Mouse (Mus musculus): ENCODE data around the gene Gm20604. TPM values are rescaled to one million over a fixed set of nuclear protein-coding genes. Genes with fewer than 3 reads are reported as not detected.

Gene Gm20604
- total RNA-seq, 4 experiments from 2014 or later = 6.1 to 8.9 (median 7.5) TPM

DNA sequence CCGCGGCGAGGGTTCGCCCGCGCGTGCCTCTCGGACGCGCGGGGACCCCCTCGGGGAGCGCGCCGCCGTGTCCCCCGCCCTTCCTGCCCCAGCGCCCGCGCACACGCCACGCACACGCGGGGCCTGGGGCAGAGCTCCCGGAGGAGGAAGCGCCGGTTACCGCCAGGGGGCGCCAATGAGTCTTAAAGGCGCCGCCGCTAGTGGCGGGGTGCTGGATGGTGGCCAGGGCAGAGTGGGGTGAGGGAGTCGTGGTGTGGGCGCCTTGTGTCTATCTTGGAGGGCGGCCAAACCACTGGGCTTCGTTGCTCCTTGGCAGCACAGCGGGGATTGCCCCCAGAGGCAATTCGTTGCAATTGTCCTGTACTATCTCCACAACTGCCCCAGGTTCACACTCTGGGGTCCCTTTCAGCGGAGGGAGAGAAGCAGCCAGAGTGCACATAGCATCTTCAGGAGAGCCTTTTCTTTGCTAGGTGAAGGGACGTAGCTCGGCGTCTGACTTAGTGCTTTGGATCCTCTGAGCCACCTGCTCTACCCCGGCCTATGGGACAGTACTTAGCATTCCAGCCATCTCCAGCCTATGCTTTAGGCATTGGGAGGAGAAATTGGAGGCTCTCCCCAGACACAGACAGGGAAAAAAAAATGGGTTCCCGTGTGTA lies 53.1 kb downstream of the Gm20604 start:
- peak; percentile 74 for DNase-seq

DNA sequence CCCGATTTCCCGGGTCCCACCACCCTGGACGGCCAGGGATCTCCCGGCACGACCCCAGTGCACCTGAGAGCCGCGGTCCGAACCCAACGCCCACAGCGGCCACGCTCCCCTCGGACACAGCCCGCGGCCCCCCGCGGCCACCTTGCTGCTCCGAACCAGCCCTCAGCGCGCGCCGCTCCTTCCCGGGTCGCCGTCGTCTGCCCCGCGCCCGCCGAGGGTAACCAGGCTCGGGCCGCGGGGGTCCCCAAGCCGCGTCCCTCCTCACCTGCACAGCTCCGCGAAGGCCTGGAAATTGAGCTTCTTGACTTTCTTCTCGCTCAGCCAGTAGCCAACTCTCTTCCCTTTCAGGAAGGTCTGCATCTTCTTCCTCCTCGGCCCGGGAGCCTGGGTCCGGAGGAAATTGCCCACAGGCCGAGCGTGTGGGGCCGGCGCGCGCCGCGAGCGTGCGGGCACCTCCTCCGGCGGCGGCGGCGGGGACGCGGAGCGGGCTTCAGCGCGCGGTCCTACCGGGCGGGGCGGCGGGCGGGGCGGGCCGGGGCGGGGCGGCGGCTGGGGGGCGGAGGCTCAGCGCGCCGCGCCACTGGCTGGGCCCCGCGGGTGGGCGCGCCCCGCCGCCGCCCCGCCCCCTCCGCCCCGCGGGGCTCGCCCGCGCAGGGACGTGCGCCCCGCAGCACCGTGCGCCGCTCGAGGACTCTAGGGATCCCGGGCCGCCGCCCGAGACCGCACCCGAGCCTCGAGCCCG lies 53.8 kb downstream of the Gm20604 start, which contains the start of gene Itpk1:
Itpk1 (minus strand) TSS at position 474 of the 742 bp plus-strand sequence.
- DNase-seq = no peak

DNA sequence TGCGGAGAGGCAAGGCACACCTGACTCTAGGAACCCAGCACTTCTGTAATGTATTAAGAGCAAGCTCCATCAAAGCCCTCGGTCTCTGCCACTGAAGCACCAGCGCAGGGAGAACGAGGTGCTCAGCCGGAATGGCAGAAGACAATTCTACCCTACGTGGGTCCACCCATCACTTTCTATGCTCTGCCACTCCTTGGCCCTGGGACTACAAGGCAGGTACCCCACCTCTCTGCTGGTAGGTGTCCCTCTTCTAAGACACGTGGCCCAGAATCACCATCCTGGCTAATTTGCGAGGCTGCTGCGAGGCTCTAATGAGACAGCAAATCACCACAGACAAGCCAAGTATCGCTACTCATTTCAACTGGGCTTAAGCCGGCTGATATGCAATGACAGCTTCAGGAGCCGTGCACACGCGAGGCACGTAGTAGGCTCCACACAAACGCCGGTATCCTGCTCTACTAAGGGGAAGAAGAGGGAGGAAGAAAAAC lies 54.5 kb downstream of the Gm20604 start:
- no peak for DNase-seq

DNA sequence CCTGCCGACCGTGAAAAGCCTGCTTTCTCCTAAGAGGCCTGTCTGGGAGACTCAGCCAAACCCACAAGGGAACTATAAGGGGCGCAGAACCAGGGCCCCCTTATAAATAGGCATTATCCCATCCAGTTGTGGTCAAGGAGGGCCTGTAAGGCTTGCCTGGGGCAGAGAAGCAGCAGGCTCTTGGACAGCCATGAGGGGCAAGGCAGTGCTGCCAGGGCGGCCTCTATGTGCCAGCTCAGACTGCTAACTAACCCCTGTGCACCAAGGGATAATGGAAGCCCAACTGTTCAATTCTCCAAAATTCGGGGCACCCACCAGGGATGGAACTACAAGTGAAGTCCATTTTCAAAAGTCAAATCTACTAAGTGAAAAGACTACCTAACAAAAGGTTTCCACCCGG lies 55.0 kb downstream of the Gm20604 start:
- DNase-seq = no peak

GRCm38 (mm10) chr12:102703111-102703412 lies 55.4 kb downstream of the Gm20604 start:
- DNase-seq = no peak

- DNase-seq = no peak
Measured at GRCm38 (mm10) chr12:102702356-102703110, 55.9 kb downstream of the Gm20604 start.

DNA sequence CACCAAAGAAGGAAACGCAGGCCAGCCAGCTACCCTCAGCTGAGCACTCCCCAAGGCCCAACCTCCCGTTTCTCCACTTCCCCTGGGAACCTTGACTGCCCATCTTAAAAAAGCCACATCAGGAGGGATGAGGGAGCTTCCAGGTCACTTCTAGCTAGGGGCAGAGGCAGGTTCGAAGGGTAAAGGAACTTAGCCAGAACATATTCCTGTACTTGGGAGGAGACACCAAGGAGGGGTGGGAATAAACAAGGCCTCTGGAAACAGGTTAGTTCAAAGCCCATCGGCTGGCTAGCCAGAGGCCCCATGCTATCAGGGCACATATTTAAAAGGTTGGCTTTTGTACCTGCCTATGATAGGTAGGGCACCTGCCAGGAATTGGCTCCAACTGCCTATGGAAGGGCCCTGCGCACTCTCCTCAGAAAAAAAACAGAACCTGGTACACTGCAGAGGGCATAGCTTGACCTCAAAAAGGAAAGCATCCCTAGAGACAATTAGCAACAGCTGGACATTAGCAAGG lies 56.7 kb downstream of the Gm20604 start:
- DNase-seq = no peak

DNA sequence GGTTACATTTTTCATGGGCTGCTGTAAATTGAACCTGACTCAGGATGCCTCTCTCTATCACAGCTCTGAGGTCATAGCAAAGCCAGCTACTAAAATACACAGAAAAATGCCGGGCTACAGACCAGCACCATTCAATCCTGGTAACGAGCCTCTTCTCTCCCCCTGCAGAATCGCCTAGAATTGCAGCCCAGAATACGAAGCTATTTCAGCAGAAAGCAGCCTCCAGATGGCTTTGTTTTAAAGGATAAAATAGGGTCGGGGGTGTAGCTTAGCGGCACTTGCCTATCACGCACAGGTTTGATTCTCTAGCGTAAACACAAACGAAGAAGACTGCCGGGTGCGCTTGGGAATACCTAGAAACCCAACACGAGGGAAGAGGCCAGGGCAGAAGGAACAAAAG lies 58.0 kb downstream of the Gm20604 start:
- DNase-seq = no peak

GRCm38 (mm10) chr12:102699156-102699555 lies 59.3 kb downstream of the Gm20604 start:
- DNase-seq = no peak

- DNase-seq = no peak
Measured at GRCm38 (mm10) chr12:102698089-102698684, 60.3 kb downstream of the Gm20604 start.

DNA sequence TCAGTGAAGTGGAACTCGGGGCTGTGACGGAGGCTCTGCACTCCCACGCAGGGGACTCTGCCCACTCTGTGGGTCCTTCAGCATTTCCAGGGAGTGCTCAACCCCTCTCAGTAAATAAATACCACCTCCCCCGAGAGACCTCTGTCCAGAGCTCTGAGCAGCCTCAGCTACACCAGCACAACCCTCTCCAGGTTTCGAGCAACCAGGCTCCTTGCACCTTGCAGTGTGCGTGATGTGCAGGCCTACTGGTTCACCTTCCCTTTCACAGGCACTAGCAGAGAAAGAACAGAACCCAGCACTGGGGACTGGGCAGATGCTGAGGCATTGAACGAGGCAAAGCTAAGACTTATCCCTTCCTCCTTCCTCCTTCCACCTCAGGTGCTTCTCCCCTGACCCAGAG lies 61.1 kb downstream of the Gm20604 start:
- DNase-seq = no peak

DNA sequence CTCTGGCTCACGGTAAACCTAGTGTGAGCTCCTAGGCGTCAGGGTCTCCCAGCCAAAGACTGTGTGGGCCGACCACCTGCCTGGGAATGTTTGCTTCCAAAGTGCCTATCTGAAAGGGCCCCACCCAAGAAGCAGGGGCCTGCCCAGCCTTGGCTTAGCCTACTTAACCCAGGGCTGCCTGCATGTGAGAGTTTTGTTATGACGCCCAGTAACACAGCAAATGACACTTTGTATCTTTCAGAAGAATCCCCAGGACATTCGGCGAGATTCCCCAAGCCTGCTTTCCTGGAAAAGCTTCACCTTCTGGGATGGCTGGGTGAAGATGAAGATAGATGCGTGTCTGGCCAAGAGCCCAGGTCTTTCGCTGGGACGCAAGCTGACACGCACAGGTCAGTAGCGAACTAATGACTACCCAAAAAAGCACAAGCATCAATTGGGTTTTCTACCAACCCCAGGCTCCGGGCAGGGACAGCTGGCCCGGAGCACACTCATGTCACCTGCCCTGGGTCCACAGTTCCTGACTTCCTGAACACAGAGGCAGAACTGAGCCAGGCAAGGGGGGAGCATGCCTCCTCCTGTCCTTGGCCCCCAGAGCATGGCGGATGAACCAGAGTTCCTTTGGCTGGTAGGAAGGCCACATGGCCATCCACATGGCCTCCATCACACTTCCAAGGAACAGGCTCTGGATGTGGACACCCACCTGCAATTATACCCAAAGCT lies 61.7 kb downstream of the Gm20604 start:
- no peak for DNase-seq

GRCm38 (mm10) chr12:102695369-102696239 lies 62.9 kb downstream of the Gm20604 start:
- DNase-seq = no peak

DNA sequence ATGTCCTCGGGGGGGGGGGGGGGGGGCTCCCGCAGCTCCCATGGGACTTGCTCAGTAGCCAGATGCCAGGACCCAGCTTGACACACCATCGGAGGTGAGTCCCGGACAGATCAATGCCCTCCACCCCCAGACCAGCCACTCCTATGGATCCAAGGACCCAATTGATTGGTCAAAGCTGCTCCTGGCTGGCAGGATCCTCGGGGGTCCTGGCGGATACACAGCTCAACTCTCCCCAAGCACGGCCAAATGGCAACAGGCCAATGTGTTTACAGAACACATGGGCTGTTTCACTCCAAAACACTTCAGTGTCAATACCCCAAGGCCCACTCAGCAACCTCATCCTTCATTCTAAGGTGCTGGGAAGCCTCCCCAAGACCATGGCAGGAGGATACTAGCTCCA lies 66.7 kb downstream of the Gm20604 start:
- no peak for DNase-seq

Other genes starting within 250 kb of the Gm20604 start
- 1,000 to 10,000 TPM; 2,246 to 2,701 (median 2,550) TPM for gene Chga, start 203.7 kb downstream of the Gm20604 start, total RNA-seq (2022)
- 100 to 1,000 TPM in 2 of 4 experiments, 10 to 100 TPM in 2; 49.2 to 139 (median 86.7) TPM for gene Itpk1, start 53.7 kb downstream of the Gm20604 start, total RNA-seq (2022)
- 10 to 100 TPM in 3 of 4 experiments, 1 to 10 TPM in 1; 8.2 to 13.6 (median 11.5) TPM for gene Moap1, start 15.0 kb downstream of the Gm20604 start, total RNA-seq (2022)
- 1 to 10 TPM; 7.2 to 8.8 (median 7.7) TPM for gene Tmem251, start 14.9 kb downstream of the Gm20604 start, total RNA-seq (2022)
- gene Gm28051, start 907 bp downstream of the Gm20604 start, total RNA-seq (2022) = not detected
- gene Gon7, start 869 bp downstream of the Gm20604 start, total RNA-seq (2022) = 10 to 100 TPM; 12.1 to 16.5 (median 14.6) TPM
- gene Ubr7, start 705 bp downstream of the Gm20604 start, total RNA-seq (2022) = 10 to 100 TPM; 30.2 to 41.2 (median 36.3) TPM
- gene Btbd7, start 119.8 kb upstream of the Gm20604 start, total RNA-seq (2022) = 10 to 100 TPM; 44.9 to 59.5 (median 54.3) TPM
- not detected for gene Cox8c, start 140.6 kb upstream of the Gm20604 start, total RNA-seq (2022)
- gene Unc79, start 190.2 kb upstream of the Gm20604 start, total RNA-seq (2022) = 1 to 10 TPM; 7.0 to 9.9 (median 8.6) TPM